Comparison of ENCODE assay signal across 8 mouse cellular contexts in genomic region chr16:11909035-11909591, GRCm38 (mm10). TPM values are rescaled to one million over a fixed set of nuclear protein-coding genes. Genes with fewer than 3 reads are reported as not detected.
DNase-seq lines count a peak whose midpoint lies in the region; ATAC-seq and TF ChIP-seq lines count a peak whose summit lies in the region.

Gene Cpped1, minus strand, starts transcription at chr16:11909445.

- H3K36me3 ChIP-seq in heart, embryonic 10.5 days = no peaks in the 10 kb centered on the region
- no peaks in the 10 kb centered on the region for H3K36me3 ChIP-seq in kidney, embryonic 16.5 days (ENCODE audit: insufficient read depth, low read length)
- H3K36me3 ChIP-seq in liver, adult 2 months (ENCODE audit: control insufficient read depth, insufficient read depth, low read length) = no peaks in the 10 kb centered on the region
- no peaks in the 10 kb centered on the region for H3K36me3 ChIP-seq in myocyte (ENCODE audit: control insufficient read depth, insufficient read depth)
- H3K36me3 ChIP-seq in splenic B cell, adult 2 months (ENCODE audit: control insufficient read depth, insufficient read depth, low read length, poor library complexity, severe bottlenecking) = no peaks in the 10 kb centered on the region

- peak; percentile 93 for ATAC-seq in erythroblast, adult 5-6 weeks (replicated peaks; ENCODE audit: low FRiP score, poor library complexity, severe bottlenecking)
- peak; percentile 99 for ATAC-seq in kidney, embryonic 16.5 days (ENCODE audit: low FRiP score, low TSS enrichment)

- no peak for TF ChIP-seq CTCF in liver, adult 2 months (IDR thresholded peaks at IDR 0.05; ENCODE audit: low read depth, low read length)

- peak within 1 kb of the TSS; percentile 85 for H3K9ac ChIP-seq in kidney, embryonic 16.5 days (replicated peaks; ENCODE audit: low read length)
- peak within 1 kb of the TSS; percentile 74 for H3K9ac ChIP-seq in liver, adult 2 months (ENCODE audit: low read depth, low read length)

- no peaks in the 10 kb centered on the region for H3K9me3 ChIP-seq in heart, embryonic 10.5 days
- H3K9me3 ChIP-seq in kidney, embryonic 16.5 days (ENCODE audit: low read length) = no peaks in the 10 kb centered on the region

- 0% methylated on average over 32 of the region's 32 CpGs for WGBS in heart, embryonic 10.5 days
- under 1% methylated on average over 30 of the region's 32 CpGs for WGBS in kidney, embryonic 16.5 days
- under 1% methylated on average over 32 of the region's 32 CpGs for WGBS in liver, adult 2 months

- peaks cover 11% of the 10 kb centered on the region for H3K79me2 ChIP-seq in liver, adult 2 months (ENCODE audit: control insufficient read depth, insufficient read depth, low read length)
- H3K79me2 ChIP-seq in myocyte (ENCODE audit: control insufficient read depth, insufficient read depth) = peaks cover 23% of the 10 kb centered on the region

- peak within 1 kb of the TSS; percentile 70 for H3K4me3 ChIP-seq in heart, embryonic 10.5 days
- H3K4me3 ChIP-seq in kidney, embryonic 16.5 days (ENCODE audit: low read length) = peak within 1 kb of the TSS; percentile 60
- peak within 1 kb of the TSS; percentile 72 for H3K4me3 ChIP-seq in liver, adult 2 months (ENCODE audit: insufficient read depth, low read depth, low read length)
- H3K4me3 ChIP-seq in myocyte = peak within 1 kb of the TSS; percentile 68

- H3K4me2 ChIP-seq in kidney, embryonic 16.5 days (replicated peaks; ENCODE audit: low read depth, low read length) = peak within 1 kb of the TSS; percentile 63
- H3K4me2 ChIP-seq in myocyte (ENCODE audit: low read depth) = peak within 1 kb of the TSS; percentile 89

- peak; percentile 93 to 94 for DNase-seq in B cell, adult 2 months
- peak; percentile 96 for DNase-seq in brain, adult 2 months (ENCODE audit: low read depth, low spot score)
- DNase-seq in heart, embryonic 10.5 days (ENCODE audit: low spot score) = peak; percentile 95
- DNase-seq in liver, adult 2 months (ENCODE audit: extremely low read depth, low read depth, low spot score) = peak; percentile 90
- peak; percentile 86 for DNase-seq in splenic B cell, adult 2 months (ENCODE audit: low read depth, low spot score)

- TF ChIP-seq POLR2A in liver, adult 2 months (IDR thresholded peaks at IDR 0.05; ENCODE audit: extremely low read depth, insufficient read depth, low read length) = peak; percentile 49; the same call in 1 of the 2 replicates
- peak; percentile 69 for TF ChIP-seq POLR2A in myocyte (IDR thresholded peaks at IDR 0.05; ENCODE audit: insufficient read length, low read depth)

- peak within 1 kb of the TSS; percentile 94 for H3K27ac ChIP-seq in heart, embryonic 10.5 days
- H3K27ac ChIP-seq in kidney, embryonic 16.5 days (ENCODE audit: low read length) = peak within 1 kb of the TSS; percentile 83
- peak within 1 kb of the TSS; percentile 95 for H3K27ac ChIP-seq in liver, adult 2 months (replicated peaks; ENCODE audit: insufficient read depth, low read depth, low read length)

- peaks cover 8% of the 10 kb centered on the region for H3K4me1 ChIP-seq in heart, embryonic 10.5 days
- peaks cover 10% of the 10 kb centered on the region for H3K4me1 ChIP-seq in kidney, embryonic 16.5 days (ENCODE audit: insufficient read depth, low read length)
- H3K4me1 ChIP-seq in liver, adult 2 months (ENCODE audit: control insufficient read depth, insufficient read depth, low read length) = peaks cover 15% of the 10 kb centered on the region

- peak within 1 kb of the TSS; percentile 62 for H3ac ChIP-seq in myocyte (ENCODE audit: control insufficient read depth, insufficient read length)

- no peaks in the 10 kb centered on the region for H3K27me3 ChIP-seq in heart, embryonic 10.5 days (ENCODE audit: insufficient read depth, poor library complexity, severe bottlenecking)
- no peaks in the 10 kb centered on the region for H3K27me3 ChIP-seq in kidney, embryonic 16.5 days (ENCODE audit: insufficient read depth, low read length)
- no peaks in the 10 kb centered on the region for H3K27me3 ChIP-seq in liver, adult 2 months (ENCODE audit: control insufficient read depth, insufficient read depth, low read length)
- peaks cover 3% of the 10 kb centered on the region for H3K27me3 ChIP-seq in myocyte (ENCODE audit: control insufficient read depth, insufficient read depth, insufficient read length)
- H3K27me3 ChIP-seq in splenic B cell, adult 2 months (ENCODE audit: control insufficient read depth, insufficient read depth, low read length, poor library complexity, severe bottlenecking) = no peaks in the 10 kb centered on the region

TF ChIP-seq in myocyte, 11 proteins besides CTCF, POLR2A, EP300 and RAD21:
- TF ChIP-seq USF1 (IDR thresholded peaks at IDR 0.05; ENCODE audit: low read depth) = no peak
- peak in 1 of 3 experiments; percentile 1 for TF ChIP-seq MYOD1 (IDR thresholded peaks at IDR 0.05; ENCODE audit: control insufficient read depth in 1 of 3, insufficient read length in 2 of 3, low read depth in 2 of 3)
- peak; percentile 73 for TF ChIP-seq POLR2AphosphoS2 (IDR thresholded peaks at IDR 0.05; ENCODE audit: insufficient read length, low read depth)
- TF ChIP-seq SRF (IDR thresholded peaks at IDR 0.05; ENCODE audit: control insufficient read depth, insufficient read length, low read depth) = no peak
- no peak for TF ChIP-seq REST (IDR thresholded peaks at IDR 0.05; ENCODE audit: insufficient read depth, insufficient read length)
- peak in 1 of 3 experiments; percentile 1 for TF ChIP-seq MYOG (IDR thresholded peaks at IDR 0.05; ENCODE audit: control insufficient read depth in 1 of 3, insufficient read depth in 1 of 3, insufficient read length in 2 of 3, low read depth in 2 of 3)

RNA-seq across cellular contexts. Expression of gene Cpped1, which starts in this region (rescaled TPM):
- total RNA-seq in erythroblast, adult 5-6 weeks (2015; ENCODE audit: low replicate concordance) = 4.0 and 7.1 TPM in 2 replicates
- 3.8 and 4.2 TPM in 2 replicates for total RNA-seq in erythroblast, adult 5-6 weeks (2017; ENCODE audit: low replicate concordance)
- 24.2 and 27.7 TPM in 2 replicates for polyA plus RNA-seq in heart, embryonic 10.5 days (2016; fragmentation: Nextera tagmentation; extraction: Ambion mirVana)
- polyA plus RNA-seq in kidney, embryonic 16.5 days (2015; fragmentation: Nextera tagmentation; extraction: Ambion mirVana) = 32.2 and 33.5 TPM in 2 replicates
- 29.9 and 36.0 TPM in 2 replicates for total RNA-seq in liver, adult 2 months (2014; rRNA removed)
- polyA plus RNA-seq in liver, adult 2 months (2012; rRNA removed) = 32.2 and 35.9 TPM in 2 replicates
- 29.6 TPM for polyA plus RNA-seq in myocyte (2012; fragmentation: generic; extraction: Trizol)

Comparison
In these comparisons a context has a peak if more than half of its experiments do, and no peak if none do; other contexts are left out.
1. Peak in every context shown above with its lines: DNase-seq, ATAC-seq, H3K4me3 ChIP-seq and H3K27ac ChIP-seq.